8 mouse cellular contexts compared by ENCODE assay signal in the genomic region with DNA sequence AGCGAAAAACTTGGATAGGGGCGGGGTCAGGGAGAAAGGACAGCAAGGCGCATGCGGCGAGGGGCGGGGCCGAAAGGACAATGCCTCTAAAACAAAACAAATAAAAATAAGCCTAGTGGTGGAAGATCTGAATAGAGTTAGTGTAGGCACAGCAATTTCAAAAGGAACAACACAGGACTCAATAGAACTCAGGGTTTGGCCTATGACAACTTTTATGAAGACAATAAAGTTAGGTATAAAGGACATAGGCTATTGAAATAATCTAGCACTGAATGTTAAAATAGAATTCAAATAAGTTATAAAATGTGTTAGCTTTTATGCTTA. TPM values are rescaled to one million over a fixed set of nuclear protein-coding genes. Genes with fewer than 3 reads are reported as not detected.
DNase-seq lines count a peak whose midpoint lies in the region; ATAC-seq lines count a peak whose summit lies in the region.

No protein-coding gene starts in this region.

- no peak overlapping the region for H3K9ac ChIP-seq in embryonic facial prominence, embryonic 12.5 days
- H3K9ac ChIP-seq in kidney, embryonic 16.5 days (replicated peaks; ENCODE audit: low read length): peak overlapping the region; percentile 84
- no peak overlapping the region for H3K9ac ChIP-seq in midbrain, embryonic 16.5 days (ENCODE audit: low read depth, low read length)

- peaks cover 43% of the 10 kb centered on the region for H3K36me3 ChIP-seq in embryonic facial prominence, embryonic 12.5 days
- H3K36me3 ChIP-seq in kidney, embryonic 16.5 days (ENCODE audit: insufficient read depth, low read length): peaks cover 39% of the 10 kb centered on the region
- H3K36me3 ChIP-seq in midbrain, embryonic 16.5 days (ENCODE audit: control insufficient read depth, insufficient read depth, low read length): peaks cover 33% of the 10 kb centered on the region

- peak; percentile 98 for DNase-seq in kidney, adult 9 months
- DNase-seq in kidney, postnatal 14 days: no peak
- DNase-seq in layer of hippocampus, adult 8-10 months (ENCODE audit: low spot score in 2 of 2): no peak
- no peak for DNase-seq in urinary bladder, postnatal 36 days (ENCODE audit: low spot score in 2 of 2)

- peak overlapping the region; percentile 83 for H3K4me3 ChIP-seq in embryonic facial prominence, embryonic 12.5 days
- peak overlapping the region; percentile 74 for H3K4me3 ChIP-seq in kidney, embryonic 16.5 days (ENCODE audit: low read length)
- H3K4me3 ChIP-seq in midbrain, embryonic 16.5 days (ENCODE audit: low read depth, low read length): peak overlapping the region; percentile 69

- ATAC-seq in embryonic facial prominence, embryonic 12.5 days (ENCODE audit: insufficient number of reproducible peaks, insufficient read depth, low FRiP score, low TSS enrichment): no peak
- ATAC-seq in kidney, embryonic 16.5 days (ENCODE audit: low FRiP score, low TSS enrichment): no peak
- ATAC-seq in midbrain, embryonic 16.5 days: no peak
- ATAC-seq in megakaryocyte progenitor cell, adult 5-6 weeks (replicated peaks; ENCODE audit: poor library complexity): no peak

- no peaks in the 10 kb centered on the region for H3K9me3 ChIP-seq in embryonic facial prominence, embryonic 12.5 days
- H3K9me3 ChIP-seq in kidney, embryonic 16.5 days (ENCODE audit: low read length): 0 out of 2 replicates have a peak, but pooled peaks cover 8% of the 10 kb centered on the region
- H3K9me3 ChIP-seq in midbrain, embryonic 16.5 days (replicated peaks; ENCODE audit: control insufficient read depth, low read length, poor library complexity, severe bottlenecking): no peaks in the 10 kb centered on the region

- H3K27ac ChIP-seq in embryonic facial prominence, embryonic 12.5 days: peak overlapping the region; percentile 98
- H3K27ac ChIP-seq in kidney, embryonic 16.5 days (ENCODE audit: low read length): peak overlapping the region; percentile 99
- H3K27ac ChIP-seq in midbrain, embryonic 16.5 days (ENCODE audit: low read length): peak overlapping the region; percentile 97

- no peaks in the 10 kb centered on the region for H3K27me3 ChIP-seq in embryonic facial prominence, embryonic 12.5 days
- no peaks in the 10 kb centered on the region for H3K27me3 ChIP-seq in kidney, embryonic 16.5 days (ENCODE audit: insufficient read depth, low read length)
- H3K27me3 ChIP-seq in midbrain, embryonic 16.5 days (ENCODE audit: control insufficient read depth, insufficient read depth, low read depth, low read length): no peaks in the 10 kb centered on the region

- peak overlapping the region; percentile 83 for H3K4me2 ChIP-seq in embryonic facial prominence, embryonic 12.5 days (replicated peaks)
- H3K4me2 ChIP-seq in kidney, embryonic 16.5 days (replicated peaks; ENCODE audit: low read depth, low read length): peak overlapping the region; percentile 76
- H3K4me2 ChIP-seq in midbrain, embryonic 16.5 days (ENCODE audit: low read length): peak overlapping the region; percentile 90

- H3K4me1 ChIP-seq in embryonic facial prominence, embryonic 12.5 days: 0 out of 2 replicates have a peak, but pooled peaks cover 11% of the 10 kb centered on the region
- peaks cover 14% of the 10 kb centered on the region; the same call in 1 of the 2 replicates for H3K4me1 ChIP-seq in kidney, embryonic 16.5 days (ENCODE audit: insufficient read depth, low read length)
- peaks cover 15% of the 10 kb centered on the region for H3K4me1 ChIP-seq in midbrain, embryonic 16.5 days (ENCODE audit: control insufficient read depth, insufficient read depth, low read length)

- 0% methylated on average over 6 of the region's 7 CpGs for WGBS in embryonic facial prominence, embryonic 12.5 days
- WGBS in kidney, embryonic 16.5 days: 0% methylated on average over 7 of the region's 7 CpGs
- WGBS in midbrain, embryonic 16.5 days: under 1% methylated on average over 7 of the region's 7 CpGs

RNA-seq across cellular contexts. Expression of a gene that starts 0.3 kb away (rescaled TPM):
- polyA plus RNA-seq in embryonic facial prominence, embryonic 12.5 days (2016; fragmentation: Nextera tagmentation; extraction: Ambion mirVana): 43.1 and 47.2 TPM in 2 replicates
- 36.4 and 39.2 TPM in 2 replicates for polyA plus RNA-seq in kidney, embryonic 16.5 days (2015; fragmentation: Nextera tagmentation; extraction: Ambion mirVana)
- polyA plus RNA-seq in midbrain, embryonic 16.5 days (2015; fragmentation: Nextera tagmentation; extraction: Ambion mirVana): 61.5 and 69.2 TPM in 2 replicates
- total RNA-seq in layer of hippocampus, adult 8-10 months (2022): 10 to 100 TPM; 83.8 to 92.2 (median 89.3) TPM
- 12.0 and 12.7 TPM in 2 replicates for total RNA-seq in megakaryocyte progenitor cell, adult 5-6 weeks (2015)
- 17.3 and 19.8 TPM in 2 replicates for total RNA-seq in megakaryocyte progenitor cell, adult 5-6 weeks (2017)

RNA-seq across cellular contexts. Expression of a gene that starts 1.6 kb away (rescaled TPM):
- polyA plus RNA-seq in embryonic facial prominence, embryonic 12.5 days (2016; fragmentation: Nextera tagmentation; extraction: Ambion mirVana): 7.0 and 7.5 TPM in 2 replicates
- polyA plus RNA-seq in kidney, embryonic 16.5 days (2015; fragmentation: Nextera tagmentation; extraction: Ambion mirVana): 4.5 and 6.0 TPM in 2 replicates
- polyA plus RNA-seq in midbrain, embryonic 16.5 days (2015; fragmentation: Nextera tagmentation; extraction: Ambion mirVana): 15.3 and 17.6 TPM in 2 replicates
- total RNA-seq in layer of hippocampus, adult 8-10 months (2022): 10 to 100 TPM; 14.4 to 18.4 (median 16.9) TPM
- 4.3 and 6.7 TPM in 2 replicates for total RNA-seq in megakaryocyte progenitor cell, adult 5-6 weeks (2015)
- total RNA-seq in megakaryocyte progenitor cell, adult 5-6 weeks (2017): 7.3 and 11.1 TPM in 2 replicates

RNA-seq across cellular contexts. Expression of a gene that starts 8.5 kb away (rescaled TPM):
- polyA plus RNA-seq in embryonic facial prominence, embryonic 12.5 days (2016; fragmentation: Nextera tagmentation; extraction: Ambion mirVana): 1.4 and 1.7 TPM in 2 replicates
- 2.3 and 2.6 TPM in 2 replicates for polyA plus RNA-seq in kidney, embryonic 16.5 days (2015; fragmentation: Nextera tagmentation; extraction: Ambion mirVana)
- polyA plus RNA-seq in midbrain, embryonic 16.5 days (2015; fragmentation: Nextera tagmentation; extraction: Ambion mirVana): 8.0 and 9.2 TPM in 2 replicates
- total RNA-seq in layer of hippocampus, adult 8-10 months (2022): 1 to 10 TPM; 4.7 to 7.2 (median 5.7) TPM
- not detected in 2 replicates for total RNA-seq in megakaryocyte progenitor cell, adult 5-6 weeks (2015)
- total RNA-seq in megakaryocyte progenitor cell, adult 5-6 weeks (2017): 0.17 TPM in 1 of 2 replicates, not detected in the other

RNA-seq across cellular contexts. Expression of a gene that starts 14.0 kb away (rescaled TPM):
- 1.2 and 1.5 TPM in 2 replicates for polyA plus RNA-seq in embryonic facial prominence, embryonic 12.5 days (2016; fragmentation: Nextera tagmentation; extraction: Ambion mirVana)
- 1.6 and 1.7 TPM in 2 replicates for polyA plus RNA-seq in kidney, embryonic 16.5 days (2015; fragmentation: Nextera tagmentation; extraction: Ambion mirVana)
- 0.88 and 1.0 TPM in 2 replicates for polyA plus RNA-seq in midbrain, embryonic 16.5 days (2015; fragmentation: Nextera tagmentation; extraction: Ambion mirVana)
- total RNA-seq in layer of hippocampus, adult 8-10 months (2022): 1 to 10 TPM in 1 of 4 experiments, under 1 TPM in 3; 0.35 to 1.0 (median 0.68) TPM
- 1.7 and 3.0 TPM in 2 replicates for total RNA-seq in megakaryocyte progenitor cell, adult 5-6 weeks (2015)
- 1.2 and 1.6 TPM in 2 replicates for total RNA-seq in megakaryocyte progenitor cell, adult 5-6 weeks (2017)

RNA-seq across cellular contexts. Expression of a gene that starts 27.4 kb away (rescaled TPM):
- polyA plus RNA-seq in embryonic facial prominence, embryonic 12.5 days (2016; fragmentation: Nextera tagmentation; extraction: Ambion mirVana): 39.5 and 42.0 TPM in 2 replicates
- 39.4 and 42.8 TPM in 2 replicates for polyA plus RNA-seq in kidney, embryonic 16.5 days (2015; fragmentation: Nextera tagmentation; extraction: Ambion mirVana)
- 81.7 and 86.8 TPM in 2 replicates for polyA plus RNA-seq in midbrain, embryonic 16.5 days (2015; fragmentation: Nextera tagmentation; extraction: Ambion mirVana)
- total RNA-seq in layer of hippocampus, adult 8-10 months (2022): 10 to 100 TPM; 46.2 to 67.9 (median 48.7) TPM
- total RNA-seq in megakaryocyte progenitor cell, adult 5-6 weeks (2015): 29.1 and 34.6 TPM in 2 replicates
- total RNA-seq in megakaryocyte progenitor cell, adult 5-6 weeks (2017): 43.9 and 57.1 TPM in 2 replicates
